Mouse (Mus musculus) small intestine, adult 2 months (tissue): ENCODE measurements around the gene Sptb.

Experiments
- CTCF ChIP-seq: fragments of 200-500 bp; IDR thresholded peaks from 2 replicates; pipeline ENCODE4 v1.5.1; 2012; ENCODE audit warnings: low read depth, mild to moderate bottlenecking, control low read depth, inconsistent platforms, low read length, moderate library complexity, mixed read lengths; ENCODE audit not compliant: insufficient replicate concordance, insufficient read length; ENCODE audit errors: extremely low read depth
- POLR2A ChIP-seq: fragments of 200-500 bp; IDR thresholded peaks from 2 replicates; pipeline ENCODE4 v1.6.1; 2012; ENCODE audit warnings: low read depth, mild to moderate bottlenecking, control low read depth, inconsistent platforms, low read length, moderate library complexity

- TF ChIP-seq CTCF: no peak
- TF ChIP-seq POLR2A: no peak
These were observed 176.1 kb downstream of the Sptb start for GRCm38 (mm10) chr12:76534233-76534632.
